Mouse (Mus musculus) small intestine, adult 2 months (tissue): ENCODE measurements around the gene Hapln2. TPM values are rescaled to one million over a fixed set of nuclear protein-coding genes. Genes with fewer than 3 reads are reported as not detected.

ENCODE experiments used
- H3K27ac ChIP-seq: fragments of 200-500 bp; 2 replicates; pipeline ENCODE4 v1.5.1; 2012; ENCODE audit warnings: low read depth, low read length, control low read depth, inconsistent platforms; ENCODE audit not compliant: insufficient read depth
- H3K27me3 ChIP-seq: fragments of 200-500 bp; 2 replicates; pipeline ENCODE4 v1.6.1; 2012; ENCODE audit warnings: mild to moderate bottlenecking, moderate library complexity, low read length, inconsistent platforms; ENCODE audit not compliant: control insufficient read depth, insufficient read depth
- H3K36me3 ChIP-seq: fragments of 200-500 bp; 2 replicates; pipeline ENCODE4 v1.6.1; 2012; ENCODE audit warnings: mild to moderate bottlenecking, low read length, control low read depth, inconsistent platforms; ENCODE audit not compliant: control insufficient read depth, insufficient read depth
- H3K4me1 ChIP-seq: fragments of 200-500 bp; 2 replicates; pipeline ENCODE4 v1.6.1; 2012; ENCODE audit warnings: low read length, inconsistent platforms, mixed read lengths; ENCODE audit not compliant: control insufficient read depth, insufficient read depth, insufficient read length
- H3K4me3 ChIP-seq: fragments of 200-500 bp; 2 replicates; pipeline ENCODE4 v1.5.1; 2012; ENCODE audit warnings: low read depth, mild to moderate bottlenecking, control low read depth, inconsistent platforms, low read length, moderate library complexity
- CTCF ChIP-seq: fragments of 200-500 bp; IDR thresholded peaks from 2 replicates; pipeline ENCODE4 v1.5.1; 2012; ENCODE audit warnings: low read depth, mild to moderate bottlenecking, control low read depth, inconsistent platforms, low read length, moderate library complexity, mixed read lengths; ENCODE audit not compliant: insufficient replicate concordance, insufficient read length; ENCODE audit errors: extremely low read depth
- POLR2A ChIP-seq: fragments of 200-500 bp; IDR thresholded peaks from 2 replicates; pipeline ENCODE4 v1.6.1; 2012; ENCODE audit warnings: low read depth, mild to moderate bottlenecking, control low read depth, inconsistent platforms, low read length, moderate library complexity
- WGBS: fragments of 180-500 bp; shearing (Covaris S2); methylation state at CpG from one replicate; pipeline ENCODE4 v1.1.7; 2018; 5-methylcytosine and 5-hydroxymethylcytosine counted together
- polyA plus RNA-seq: library from polyadenylated mRNA; depleted of rRNA; stranded (reverse); fragments of >200 nt; gene quantifications from 2 replicates; pipeline ENCODE4 v1.2.3, GENCODE M21; 2012; rRNA removed

Gene Hapln2
- polyA plus RNA-seq = not detected in 2 replicates

DNA sequence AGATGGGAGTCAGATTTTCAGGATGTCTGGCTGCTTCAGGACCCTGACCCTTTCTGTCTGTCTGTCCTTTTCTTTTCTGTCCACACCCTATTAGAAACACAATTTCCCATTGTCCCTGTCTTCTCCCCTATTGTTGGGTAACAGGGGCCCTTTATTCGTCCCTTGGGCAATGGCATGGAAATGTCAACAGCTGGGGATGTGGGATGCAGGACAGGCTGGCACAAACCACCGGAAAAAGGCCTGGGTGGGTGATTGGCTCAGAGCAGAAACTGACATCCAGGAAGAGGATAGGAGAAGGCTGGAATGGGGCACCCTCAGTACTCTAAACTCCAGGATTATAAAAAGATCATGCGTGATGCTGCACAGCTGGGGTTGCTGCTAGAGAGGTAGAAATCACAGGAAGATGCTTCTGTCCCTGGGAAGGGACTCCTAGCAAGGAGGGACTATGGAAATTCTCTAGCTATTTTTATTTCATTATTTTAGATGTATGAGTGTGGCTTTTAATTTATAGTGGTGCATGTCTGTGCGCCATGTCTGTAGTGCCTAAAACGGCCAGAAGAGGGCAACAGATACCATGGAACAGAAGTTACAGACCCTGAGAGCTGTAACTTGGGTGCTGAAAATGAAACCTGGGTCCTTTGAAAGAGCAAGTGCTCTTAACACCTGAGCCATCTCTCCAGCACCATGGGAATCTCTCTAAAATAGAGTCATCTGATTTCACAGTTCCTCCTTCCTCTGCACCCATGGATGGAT lies at the start of gene Hapln2:
TSS of gene Hapln2 (minus strand) at position 150 of the 753 bp plus-strand sequence.
- no peak for TF ChIP-seq POLR2A
- TF ChIP-seq CTCF = no peak
- H3K27me3 ChIP-seq = peaks cover 29% of the 10 kb centered on the region
- no peak within 1 kb of the TSS for H3K27ac ChIP-seq
- H3K4me3 ChIP-seq = no peak within 1 kb of the TSS
- WGBS = 64% methylated on average over 5 of the region's 5 CpGs
- peaks cover 11% of the 10 kb centered on the region for H3K4me1 ChIP-seq
- H3K36me3 ChIP-seq = no peaks in the 10 kb centered on the region

DNA sequence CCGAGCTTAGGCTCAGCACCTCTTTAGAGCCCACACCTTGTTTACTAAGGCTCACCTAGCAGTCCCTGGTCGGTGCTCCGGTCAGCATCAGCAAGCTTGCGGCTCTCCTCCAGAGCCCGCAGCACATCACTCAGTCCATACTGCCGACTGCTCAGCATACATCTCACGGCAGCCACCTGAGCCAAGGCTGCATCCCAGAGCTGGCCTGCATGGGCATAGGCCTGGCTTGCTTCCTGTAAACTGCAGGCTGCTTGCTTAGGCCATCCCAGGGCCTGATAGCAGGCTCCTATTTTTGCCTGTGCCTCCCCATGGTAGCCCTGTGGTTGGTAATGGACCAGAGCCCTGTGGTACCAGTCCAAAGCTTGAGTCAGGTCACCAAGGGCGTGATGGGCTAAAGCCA lies 47.4 kb upstream of the Hapln2 start:
- Histone ChIP-seq H3K27ac (no peak overlapping the region), H3K27me3 (0 out of 2 replicates have a peak, but pooled peaks cover 7% of the 10 kb centered on the region), H3K4me3 (no peak overlapping the region), H3K36me3 (no peaks in the 10 kb centered on the region), H3K4me1 (no peaks in the 10 kb centered on the region)
- 69% methylated on average over 8 of the region's 8 CpGs for WGBS
- TF ChIP-seq CTCF = no peak
- no peak for TF ChIP-seq POLR2A

DNA sequence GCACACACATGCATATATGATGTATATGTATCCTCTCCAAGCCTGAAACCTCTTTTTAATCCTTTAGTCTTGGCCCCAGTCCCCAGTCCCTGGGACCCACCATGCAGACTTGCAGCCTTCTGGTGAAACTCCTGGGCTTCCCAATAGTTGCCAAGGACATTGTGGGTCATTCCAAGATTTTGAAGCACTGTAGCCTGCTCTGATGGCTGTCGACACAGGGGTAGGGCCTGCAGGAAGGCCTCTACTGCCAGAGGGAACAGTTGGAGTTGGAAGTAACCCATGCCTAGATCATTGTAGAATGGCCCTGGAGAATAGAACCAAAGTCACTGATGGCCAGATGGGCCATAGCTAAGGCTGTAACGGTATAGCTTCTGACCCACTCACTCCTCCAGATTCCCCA lies 47.0 kb upstream of the Hapln2 start:
- 61% methylated on average over 2 of the region's 2 CpGs for WGBS
- Histone ChIP-seq H3K27me3 (0 out of 2 replicates have a peak, but pooled peaks cover 7% of the 10 kb centered on the region), H3K4me1 (no peaks in the 10 kb centered on the region), H3K4me3 (no peak overlapping the region), H3K27ac (no peak overlapping the region), H3K36me3 (no peaks in the 10 kb centered on the region)
- no peak for TF ChIP-seq CTCF
- no peak for TF ChIP-seq POLR2A

DNA sequence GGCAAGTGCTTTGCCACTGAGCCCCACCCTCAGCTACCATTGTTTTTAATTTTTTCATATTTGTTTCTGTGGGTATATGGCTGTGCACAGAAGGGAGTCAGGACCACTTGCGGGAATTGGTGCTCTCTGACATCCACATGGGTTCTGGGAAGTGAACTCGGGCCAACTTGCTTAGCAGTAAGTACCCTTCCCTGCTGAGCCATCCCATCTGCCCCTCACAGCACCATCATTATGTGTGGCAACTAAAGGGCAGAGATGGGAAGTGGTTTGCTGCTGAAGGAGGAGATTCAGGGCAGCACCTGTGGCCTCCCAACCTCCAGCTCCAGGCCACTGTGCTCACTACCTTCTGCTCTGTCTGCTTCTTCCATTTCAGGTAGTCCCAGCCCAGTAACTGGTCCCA lies 46.2 kb upstream of the Hapln2 start:
- H3K27me3 ChIP-seq = 0 out of 2 replicates have a peak, but pooled peaks cover 7% of the 10 kb centered on the region
- H3K4me3 ChIP-seq = no peak overlapping the region
- TF ChIP-seq CTCF (no peak), POLR2A (no peak)
- H3K27ac ChIP-seq = no peak overlapping the region
- 62% methylated on average over 2 of the region's 2 CpGs for WGBS
- H3K4me1 ChIP-seq = no peaks in the 10 kb centered on the region
- H3K36me3 ChIP-seq = no peaks in the 10 kb centered on the region

DNA sequence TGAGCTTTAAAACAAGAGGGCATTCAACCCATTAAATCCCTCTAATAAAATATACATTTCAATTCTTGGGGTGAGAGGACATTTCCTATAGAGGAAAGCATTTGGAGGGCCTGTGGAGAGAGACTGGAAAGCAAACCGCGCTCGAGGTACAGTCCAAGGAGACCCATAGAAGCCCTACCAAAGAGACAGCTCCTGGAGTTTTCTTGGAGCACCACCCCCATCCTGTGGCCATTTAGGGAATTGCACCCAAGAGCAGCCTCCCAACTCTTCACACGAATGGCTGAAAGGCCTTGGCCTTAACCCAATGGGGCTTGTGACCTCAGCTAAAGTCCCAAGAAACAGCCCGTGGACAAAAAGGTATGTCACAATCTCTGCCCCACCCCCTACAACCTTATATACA lies 44.4 kb upstream of the Hapln2 start:
- WGBS = 1% methylated on average over 5 of the region's 5 CpGs
- no peaks in the 10 kb centered on the region for H3K27me3 ChIP-seq
- H3K27ac ChIP-seq = no peak overlapping the region
- H3K4me3 ChIP-seq = no peak overlapping the region
- TF ChIP-seq CTCF = peak; percentile 93; the same call in 1 of the 2 replicates
- no peak for TF ChIP-seq POLR2A
- no peaks in the 10 kb centered on the region for H3K36me3 ChIP-seq
- H3K4me1 ChIP-seq = no peaks in the 10 kb centered on the region

DNA sequence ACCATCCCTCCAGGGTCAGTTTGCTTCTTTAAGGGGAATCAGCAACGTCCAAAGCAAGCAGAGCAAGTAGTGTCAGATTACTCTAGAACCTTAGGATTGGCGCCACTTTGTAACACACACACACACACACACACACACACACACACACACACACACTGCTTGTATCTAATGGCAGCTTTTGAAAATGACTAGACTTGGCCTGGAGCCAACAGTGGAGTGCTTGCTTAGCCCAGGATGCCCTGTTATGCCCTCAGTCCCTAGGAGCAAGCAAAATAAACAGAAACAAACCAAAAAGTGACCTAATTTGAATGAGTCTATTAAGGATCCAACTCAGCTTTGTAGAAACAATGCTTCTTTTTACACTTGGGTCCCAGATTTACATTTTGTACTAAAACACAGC lies 41.0 kb upstream of the Hapln2 start:
- no peaks in the 10 kb centered on the region for H3K27me3 ChIP-seq
- no peak for TF ChIP-seq CTCF
- TF ChIP-seq POLR2A = no peak
- 36% methylated on average over 2 of the region's 2 CpGs for WGBS

DNA sequence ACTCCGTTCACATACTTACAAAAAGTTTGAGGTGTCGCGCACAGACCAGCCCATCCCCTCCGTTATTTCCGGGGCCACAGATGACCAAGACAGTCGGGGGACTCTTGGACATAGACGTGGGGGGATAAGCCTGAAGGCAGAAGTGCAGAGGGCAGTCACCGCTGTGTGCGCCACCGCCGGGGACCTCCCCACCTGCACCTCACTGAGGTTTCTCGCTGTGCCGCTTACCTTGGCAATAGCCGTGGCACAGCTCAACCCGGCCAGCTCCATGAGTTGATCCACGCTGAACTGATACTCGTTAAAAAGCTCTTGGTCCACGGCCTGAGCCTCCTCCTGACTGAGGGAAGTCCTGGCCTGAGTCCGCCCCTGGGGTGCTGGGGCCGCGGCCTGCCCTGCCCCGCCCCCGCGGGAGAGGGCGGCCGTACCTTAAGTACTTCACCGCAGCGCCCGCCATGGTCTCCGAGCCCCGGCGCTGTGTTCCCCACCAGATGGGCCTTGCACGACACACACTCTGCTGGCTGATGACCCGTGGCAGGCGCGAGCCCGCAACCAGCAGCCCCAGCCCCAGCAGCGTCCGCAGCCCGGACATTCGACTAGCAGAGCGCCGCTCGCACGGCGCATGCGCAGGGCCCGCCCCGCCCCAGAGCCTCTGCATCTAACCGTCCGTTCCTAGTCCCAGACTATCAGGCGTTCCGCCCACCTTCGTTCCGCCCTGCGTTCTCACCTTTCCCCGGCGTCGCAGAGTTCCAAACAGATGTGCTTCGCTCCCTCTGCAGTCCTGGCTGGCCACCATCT lies 30.7 kb upstream of the Hapln2 start, which contains the start of gene Naxe:
TSS of gene Naxe (minus strand) at position 594 of the 795 bp plus-strand sequence.
- peaks cover 8% of the 10 kb centered on the region for H3K36me3 ChIP-seq
- no peaks in the 10 kb centered on the region for H3K27me3 ChIP-seq
- TF ChIP-seq POLR2A (peak; percentile 70), CTCF (no peak)
- under 1% methylated on average over 60 of the region's 60 CpGs for WGBS
- H3K4me1 ChIP-seq = peaks cover 3% of the 10 kb centered on the region; the same call in 1 of the 2 replicates
- H3K4me3 ChIP-seq = peak within 1 kb of the TSS; percentile 95
- H3K27ac ChIP-seq = no peak within 1 kb of the TSS

More for the DNA sequence above, 41.0 kb upstream of the Hapln2 start:
- no peaks in the 10 kb centered on the region for H3K36me3 ChIP-seq
- H3K4me3 ChIP-seq = no peak overlapping the region
- H3K4me1 ChIP-seq = no peaks in the 10 kb centered on the region
- no peak overlapping the region for H3K27ac ChIP-seq
